Mouse (Mus musculus) heart, postnatal 14 days (tissue): ENCODE results near the gene 1700021F07Rik. TPM values are rescaled to one million over a fixed set of nuclear protein-coding genes. Genes with fewer than 3 reads are reported as not detected.
A peak's percentile ranks its signal among the peaks of the same experiment; 100 is the strongest.

Experiments used
- DNase-seq, 2 experiments: peaks; one replicate each; pipeline ENCODE4 v3.0.0; 2021 to 2022
- intact Hi-C: fragments of 180-260 bp; cut with DNase I; formaldehyde crosslinking; loops from one replicate; pipeline ENCODE4 v1.15.1; 2025
- long read RNA-seq, 2 experiments: library from polyadenylated mRNA; stranded (forward); transcript quantifications; one replicate each; pipeline ENCODE4 v2.0.0; 2021
- total RNA-seq, 2 experiments: library from RNA; stranded (reverse); gene quantifications; 2 replicates each; pipeline ENCODE4 v1.2.3; 2021

1700021F07Rik gene
- total RNA-seq = not detected
- long read RNA-seq, experiment 1 = 0 reads
- long read RNA-seq, experiment 2 = 0 reads

- no peak for DNase-seq
- intact Hi-C loops = no loop called here
Observed at GRCm38 (mm10) chr2:173522376-173522775, at the start of gene 1700021F07Rik. Gene 1700021F07Rik (plus strand): TSS chr2:173522586.

- intact Hi-C loops = no loop called here
- DNase-seq = no peak
Observed at GRCm38 (mm10) chr2:173473233-173473632, 49.2 kb upstream of the 1700021F07Rik start.

- intact Hi-C loops = no loop called here
- no peak for DNase-seq
Observed at GRCm38 (mm10) chr2:173479050-173479449, 43.3 kb upstream of the 1700021F07Rik start.

- intact Hi-C loops = no loop called here
- DNase-seq = no peak
Observed at GRCm38 (mm10) chr2:173484486-173484885, 37.9 kb upstream of the 1700021F07Rik start.

GRCm38 (mm10) chr2:173499612-173500011, 22.8 kb upstream of the 1700021F07Rik start:
- intact Hi-C loops = no loop called here
- no peak for DNase-seq

- no peak for DNase-seq
- intact Hi-C loops = no loop called here
Observed at GRCm38 (mm10) chr2:173513977-173514376, 8.4 kb upstream of the 1700021F07Rik start.

GRCm38 (mm10) chr2:173515186-173515585, 7.2 kb upstream of the 1700021F07Rik start:
- peak in 1 of 2 experiments; percentile 12 for DNase-seq
- intact Hi-C loops = no loop called here

GRCm38 (mm10) chr2:173516150-173516855, 6.1 kb upstream of the 1700021F07Rik start:
- intact Hi-C loops = no loop called here
- no peak for DNase-seq

GRCm38 (mm10) chr2:173528493-173528892, 6.1 kb downstream of the 1700021F07Rik start:
- DNase-seq = no peak
- intact Hi-C loops = no loop called here

- no peak for DNase-seq
- intact Hi-C loops = no loop called here
Observed at GRCm38 (mm10) chr2:173532711-173533462, 10.5 kb downstream of the 1700021F07Rik start.

GRCm38 (mm10) chr2:173534581-173534980, 12.2 kb downstream of the 1700021F07Rik start:
- DNase-seq = no peak
- intact Hi-C loops = no loop called here

GRCm38 (mm10) chr2:173535390-173535789, 13.0 kb downstream of the 1700021F07Rik start:
- intact Hi-C loops = no loop called here
- DNase-seq = no peak

- intact Hi-C loops = no loop called here
- DNase-seq = no peak
Observed at GRCm38 (mm10) chr2:173535886-173536285, 13.5 kb downstream of the 1700021F07Rik start.

GRCm38 (mm10) chr2:173539781-173540180, 17.4 kb downstream of the 1700021F07Rik start:
- DNase-seq = no peak
- intact Hi-C loops = loop anchor here (5.0 kb wide), 1 partner anchor 87 kb away; no protein-coding TSS in a partner anchor

- intact Hi-C loops = loop anchor here (5.0 kb wide), 1 partner anchor 89 kb away; no protein-coding TSS in a partner anchor
- no peak for DNase-seq
Observed at GRCm38 (mm10) chr2:173541748-173542147, 19.4 kb downstream of the 1700021F07Rik start.

- DNase-seq = no peak
- intact Hi-C loops = loop anchor here (5.0 kb wide), 1 partner anchor 90 kb away; no protein-coding TSS in a partner anchor
Observed at GRCm38 (mm10) chr2:173542716-173543115, 20.3 kb downstream of the 1700021F07Rik start.

- intact Hi-C loops = loop anchor here (1.0 to 5.0 kb wide), 4 partner anchors 264 to 439 kb away; no protein-coding TSS in a partner anchor
- DNase-seq = peak; percentile 86 to 91
Observed at GRCm38 (mm10) chr2:173545992-173546703, 23.8 kb downstream of the 1700021F07Rik start.

GRCm38 (mm10) chr2:173549236-173549635, 26.9 kb downstream of the 1700021F07Rik start:
- intact Hi-C loops = loop anchor here (5.0 kb wide), 2 partner anchors 267 to 442 kb away; no protein-coding TSS in a partner anchor
- no peak for DNase-seq

- intact Hi-C loops = no loop called here
- DNase-seq = peak; percentile 46 to 50
Observed at GRCm38 (mm10) chr2:173550681-173551080, 28.3 kb downstream of the 1700021F07Rik start.

- intact Hi-C loops = no loop called here
- no peak for DNase-seq
Observed at GRCm38 (mm10) chr2:173553863-173554262, 31.5 kb downstream of the 1700021F07Rik start.
